Mouse (Mus musculus): ENCODE data around the gene Agbl2. TPM values are rescaled to one million over a fixed set of nuclear protein-coding genes. Genes with fewer than 3 reads are reported as not detected.

The Agbl2 gene
- polyA plus RNA-seq, 1 experiment = 2.2 TPM

DNA sequence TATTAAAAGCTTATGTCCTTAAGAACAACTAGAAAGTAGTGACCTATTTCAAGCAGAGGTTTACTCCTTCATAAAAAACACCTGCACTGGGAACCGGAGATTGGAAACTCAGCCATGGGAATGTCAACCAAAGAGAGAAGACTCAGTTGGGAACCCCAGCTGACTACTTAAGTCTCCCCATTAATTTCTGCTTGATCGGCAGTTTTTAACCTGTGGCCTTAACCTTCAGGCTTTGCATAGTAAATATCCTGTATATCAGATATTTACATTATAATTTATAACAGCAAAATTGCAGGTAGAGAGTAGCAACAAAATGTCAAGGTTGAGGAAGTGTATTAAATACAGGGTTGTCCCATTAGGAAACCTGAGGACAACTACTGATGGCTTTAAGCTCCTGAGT, 29.0 kb upstream of the Agbl2 start:
- Histone ChIP-seq H3K4me3 (ENCODE audit: low read depth, low read length) (no peak overlapping the region), H3K27ac (ENCODE audit: insufficient read depth, low read length) (no peak overlapping the region), H3K9ac (ENCODE audit: low read depth, poor library complexity, severe bottlenecking) (no peak overlapping the region), H3K27me3 (ENCODE audit: control insufficient read depth, insufficient read depth, low read length, poor library complexity, severe bottlenecking) (no peaks in the 10 kb centered on the region), H3K36me3 (ENCODE audit: control insufficient read depth, insufficient read depth, low read length, poor library complexity, severe bottlenecking) (peaks cover 82% of the 10 kb centered on the region), H3K4me1 (ENCODE audit: control insufficient read depth, insufficient read depth, low read length) (no peaks in the 10 kb centered on the region), H3K9me3 (replicated peaks; ENCODE audit: control insufficient read depth, insufficient read depth, low read length, poor library complexity, severe bottlenecking) (no peaks in the 10 kb centered on the region)
- TF ChIP-seq POLR2A (IDR thresholded peaks at IDR 0.05; ENCODE audit: insufficient read depth, low read length) (no peak), CTCF (IDR thresholded peaks at IDR 0.05; ENCODE audit: low read depth, low read length) (no peak), EP300 (IDR thresholded peaks at IDR 0.05; ENCODE audit: insufficient read depth, low read depth, low read length) (no peak)

DNA sequence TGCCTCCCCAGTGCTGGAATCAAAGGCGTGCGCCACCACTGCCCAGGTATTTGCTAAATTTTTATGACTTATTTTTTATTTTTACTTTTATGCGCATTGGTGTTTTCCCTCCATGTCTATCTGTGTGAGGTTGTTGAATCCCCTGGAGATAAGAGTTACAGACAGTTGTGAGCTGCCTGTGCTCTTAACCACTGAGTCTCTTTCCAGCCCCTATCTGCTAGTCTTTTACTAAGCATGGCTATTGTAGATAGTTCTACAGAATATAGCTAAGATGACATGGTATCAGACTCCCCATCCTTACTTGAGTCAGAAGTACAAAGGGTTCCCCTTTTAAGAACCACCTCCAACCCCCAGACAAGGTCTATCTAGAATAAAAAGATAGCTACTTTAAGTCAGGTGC, 28.3 kb upstream of the Agbl2 start:
- Histone ChIP-seq H3K27me3 (ENCODE audit: control insufficient read depth, insufficient read depth, low read length, poor library complexity, severe bottlenecking) (no peaks in the 10 kb centered on the region), H3K36me3 (ENCODE audit: control insufficient read depth, insufficient read depth, low read length, poor library complexity, severe bottlenecking) (peaks cover 82% of the 10 kb centered on the region), H3K4me1 (ENCODE audit: control insufficient read depth, insufficient read depth, low read length) (no peaks in the 10 kb centered on the region), H3K9ac (ENCODE audit: low read depth, poor library complexity, severe bottlenecking) (no peak overlapping the region), H3K4me3 (ENCODE audit: low read depth, low read length) (no peak overlapping the region), H3K27ac (ENCODE audit: insufficient read depth, low read length) (no peak overlapping the region), H3K9me3 (replicated peaks; ENCODE audit: control insufficient read depth, insufficient read depth, low read length, poor library complexity, severe bottlenecking) (no peaks in the 10 kb centered on the region)
- no peak for TF ChIP-seq POLR2A (IDR thresholded peaks at IDR 0.05; ENCODE audit: insufficient read depth, low read length)
- TF ChIP-seq CTCF (IDR thresholded peaks at IDR 0.05; ENCODE audit: low read depth, low read length) = no peak

DNA sequence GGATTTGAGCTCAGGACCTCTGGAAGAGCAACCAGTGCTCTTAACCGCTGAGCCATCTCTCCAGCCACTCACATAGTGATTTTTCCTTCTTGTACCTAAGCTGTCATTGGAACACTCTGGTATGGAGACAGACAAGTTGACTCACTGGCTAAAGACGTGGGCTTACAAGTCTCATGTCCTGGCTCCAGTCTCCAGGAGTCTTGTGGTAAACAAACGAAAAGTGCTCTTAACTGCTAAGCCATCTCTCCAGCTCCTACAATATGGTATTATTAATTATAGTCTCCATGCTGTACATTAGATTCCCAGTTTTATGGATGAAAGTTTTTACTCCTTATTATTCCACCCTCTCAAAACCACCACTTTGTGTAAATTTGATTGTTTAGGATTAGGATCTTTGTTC, 17.4 kb upstream of the Agbl2 start:
- H3K27ac ChIP-seq (ENCODE audit: insufficient read depth, low read length) = no peak overlapping the region
- H3K36me3 ChIP-seq (ENCODE audit: control insufficient read depth, insufficient read depth, low read length, poor library complexity, severe bottlenecking) = peaks cover 79% of the 10 kb centered on the region
- no peak for TF ChIP-seq EP300 (IDR thresholded peaks at IDR 0.05; ENCODE audit: insufficient read depth, low read depth, low read length)
- TF ChIP-seq CTCF (IDR thresholded peaks at IDR 0.05; ENCODE audit: low read depth, low read length) = no peak

DNA sequence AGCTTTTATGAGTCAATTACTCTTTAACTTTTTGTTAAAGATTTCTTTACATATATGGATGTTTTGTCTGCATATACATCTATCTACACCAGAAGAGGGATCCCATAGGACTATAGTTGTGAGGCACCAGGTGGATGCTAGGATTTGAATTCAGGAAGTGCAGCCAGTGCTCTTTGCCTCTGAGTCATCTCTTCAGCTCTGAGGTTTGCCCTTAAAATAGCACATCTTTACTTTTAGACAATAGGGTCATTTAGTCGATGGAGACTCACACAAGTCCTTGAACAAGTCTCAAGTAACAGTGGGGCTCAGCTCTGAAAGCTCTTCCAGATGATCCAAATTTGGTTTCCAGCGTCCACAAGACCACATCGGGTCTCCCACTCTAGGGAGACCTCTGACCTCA, 1.2 kb upstream of the Agbl2 start:
- H3K4me1 ChIP-seq (ENCODE audit: control insufficient read depth, insufficient read depth, low read length) = no peaks in the 10 kb centered on the region
- H3K9ac ChIP-seq (ENCODE audit: low read depth, poor library complexity, severe bottlenecking) = no peak overlapping the region
- H3K9me3 ChIP-seq (replicated peaks; ENCODE audit: control insufficient read depth, insufficient read depth, low read length, poor library complexity, severe bottlenecking) = no peaks in the 10 kb centered on the region
- peaks cover 36% of the 10 kb centered on the region for H3K36me3 ChIP-seq (ENCODE audit: control insufficient read depth, insufficient read depth, low read length, poor library complexity, severe bottlenecking)
- H3K27ac ChIP-seq (ENCODE audit: insufficient read depth, low read length) = no peak overlapping the region
- no peak overlapping the region for H3K4me3 ChIP-seq (ENCODE audit: low read depth, low read length)
- no peaks in the 10 kb centered on the region for H3K27me3 ChIP-seq (ENCODE audit: control insufficient read depth, insufficient read depth, low read length, poor library complexity, severe bottlenecking)
- TF ChIP-seq EP300 (IDR thresholded peaks at IDR 0.05; ENCODE audit: insufficient read depth, low read depth, low read length) (no peak), CTCF (IDR thresholded peaks at IDR 0.05; ENCODE audit: low read depth, low read length) (no peak), POLR2A (IDR thresholded peaks at IDR 0.05; ENCODE audit: insufficient read depth, low read length) (no peak)

More for the DNA sequence above, 17.4 kb upstream of the Agbl2 start:
- no peaks in the 10 kb centered on the region for H3K4me1 ChIP-seq (ENCODE audit: control insufficient read depth, insufficient read depth, low read length)
- no peak overlapping the region for H3K4me3 ChIP-seq (ENCODE audit: low read depth, low read length)
- H3K9me3 ChIP-seq (replicated peaks; ENCODE audit: control insufficient read depth, insufficient read depth, low read length, poor library complexity, severe bottlenecking) = no peaks in the 10 kb centered on the region
- H3K9ac ChIP-seq (ENCODE audit: low read depth, poor library complexity, severe bottlenecking) = no peak overlapping the region
- H3K27me3 ChIP-seq (ENCODE audit: control insufficient read depth, insufficient read depth, low read length, poor library complexity, severe bottlenecking) = no peaks in the 10 kb centered on the region

DNA sequence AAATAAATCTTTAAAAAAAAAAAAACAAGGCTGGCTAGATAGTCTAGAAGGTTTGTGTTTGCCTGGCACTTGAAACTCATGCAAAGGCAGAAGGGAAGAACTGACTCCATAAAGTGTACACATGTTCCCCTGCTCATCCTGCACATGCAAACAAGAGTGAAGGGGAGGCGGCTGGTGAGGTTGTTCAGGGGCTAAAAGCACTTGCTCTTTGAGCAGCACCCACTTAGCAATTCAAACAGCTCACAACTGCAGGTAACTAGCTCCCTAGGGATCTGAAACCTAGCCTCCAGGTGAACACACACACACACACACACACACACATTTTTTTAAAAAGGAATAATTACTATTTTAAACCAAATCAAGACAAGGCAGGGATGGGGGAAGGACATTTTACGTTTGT, 589 bp upstream of the Agbl2 start:
- H3K36me3 ChIP-seq (ENCODE audit: control insufficient read depth, insufficient read depth, low read length, poor library complexity, severe bottlenecking) = peaks cover 31% of the 10 kb centered on the region
- no peaks in the 10 kb centered on the region for H3K4me1 ChIP-seq (ENCODE audit: control insufficient read depth, insufficient read depth, low read length)
- H3K9ac ChIP-seq (ENCODE audit: low read depth, poor library complexity, severe bottlenecking) = no peak overlapping the region
- H3K9me3 ChIP-seq (replicated peaks; ENCODE audit: control insufficient read depth, insufficient read depth, low read length, poor library complexity, severe bottlenecking) = no peaks in the 10 kb centered on the region
- no peak overlapping the region for H3K4me3 ChIP-seq (ENCODE audit: low read depth, low read length)
- TF ChIP-seq POLR2A (IDR thresholded peaks at IDR 0.05; ENCODE audit: insufficient read depth, low read length) (no peak), EP300 (IDR thresholded peaks at IDR 0.05; ENCODE audit: insufficient read depth, low read depth, low read length) (no peak), CTCF (IDR thresholded peaks at IDR 0.05; ENCODE audit: low read depth, low read length) (no peak)
- no peak overlapping the region for H3K27ac ChIP-seq (ENCODE audit: insufficient read depth, low read length)
- H3K27me3 ChIP-seq (ENCODE audit: control insufficient read depth, insufficient read depth, low read length, poor library complexity, severe bottlenecking) = no peaks in the 10 kb centered on the region

DNA sequence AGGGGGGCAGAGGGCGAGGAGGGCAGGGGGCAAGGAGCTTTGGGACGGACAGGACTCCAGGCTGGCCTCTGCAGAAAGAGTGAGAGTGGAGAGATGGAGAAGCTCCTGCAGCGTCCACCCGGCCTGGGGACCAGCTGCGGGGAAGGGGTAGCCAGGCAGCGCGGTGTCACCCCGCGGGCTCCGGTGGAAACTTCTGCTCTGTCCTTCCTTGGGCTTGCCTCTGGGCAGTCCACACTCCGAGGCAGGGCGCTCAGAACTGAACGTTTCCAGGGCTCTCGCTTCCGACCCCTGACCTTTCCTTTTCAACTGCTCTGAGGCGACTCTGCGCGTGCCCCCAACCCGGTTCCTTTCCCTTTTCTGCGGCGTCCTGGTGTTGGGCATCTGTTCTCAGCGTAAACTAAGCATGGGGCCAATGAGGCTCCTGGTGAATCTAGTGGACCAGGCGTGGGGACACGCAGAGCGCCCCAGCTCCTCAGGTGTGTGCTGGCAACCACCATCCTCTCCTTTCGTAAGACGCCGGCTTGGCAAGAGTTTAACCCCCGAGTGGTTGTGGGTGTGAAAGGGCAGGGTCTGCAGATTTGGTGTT, 467 bp downstream of the Agbl2 start:
- Histone ChIP-seq H3K27ac (ENCODE audit: insufficient read depth, low read length) (no peak overlapping the region), H3K27me3 (ENCODE audit: control insufficient read depth, insufficient read depth, low read length, poor library complexity, severe bottlenecking) (no peaks in the 10 kb centered on the region), H3K9me3 (replicated peaks; ENCODE audit: control insufficient read depth, insufficient read depth, low read length, poor library complexity, severe bottlenecking) (no peaks in the 10 kb centered on the region), H3K4me1 (ENCODE audit: control insufficient read depth, insufficient read depth, low read length) (no peaks in the 10 kb centered on the region), H3K36me3 (ENCODE audit: control insufficient read depth, insufficient read depth, low read length, poor library complexity, severe bottlenecking) (peaks cover 22% of the 10 kb centered on the region), H3K4me3 (ENCODE audit: low read depth, low read length) (peak overlapping the region; percentile 47), H3K9ac (ENCODE audit: low read depth, poor library complexity, severe bottlenecking) (peak overlapping the region; percentile 48)
- no peak for TF ChIP-seq EP300 (IDR thresholded peaks at IDR 0.05; ENCODE audit: insufficient read depth, low read depth, low read length)
- no peak for TF ChIP-seq POLR2A (IDR thresholded peaks at IDR 0.05; ENCODE audit: insufficient read depth, low read length)
- TF ChIP-seq CTCF (IDR thresholded peaks at IDR 0.05; ENCODE audit: low read depth, low read length) = no peak
